Mouse (Mus musculus) kidney, adult 2 months (tissue): ENCODE measurements at regions not wholly inside any gene's neighbourhood (a gene's known extent, or its start where the extent isn't known, plus 50 kb on each side); places are given as distances from the start of the nearest gene placed in this dataset.

Experiments used
- DNase-seq: peaks from one replicate; pipeline ENCODE4 v3.0.0; 2021
- H3K27ac ChIP-seq: fragments of 200-500 bp; 2 replicates; pipeline ENCODE4 v1.5.1; 2012; ENCODE audit warnings: low read depth, low read length, control low read depth, inconsistent platforms; ENCODE audit not compliant: insufficient read depth
- H3K27me3 ChIP-seq: fragments of 200-500 bp; replicated peaks from 2 replicates; pipeline ENCODE4 v1.6.1; 2012; ENCODE audit warnings: mild to moderate bottlenecking, moderate library complexity, low read length, inconsistent platforms; ENCODE audit not compliant: control insufficient read depth, insufficient read depth
- H3K36me3 ChIP-seq: fragments of 200-500 bp; 2 replicates; pipeline ENCODE4 v1.6.1; 2012; ENCODE audit warnings: mild to moderate bottlenecking, moderate library complexity, low read length, inconsistent platforms; ENCODE audit not compliant: control insufficient read depth, insufficient read depth
- H3K4me1 ChIP-seq: fragments of 200-500 bp; 2 replicates; pipeline ENCODE4 v1.6.1; 2011; ENCODE audit warnings: low read length; ENCODE audit not compliant: control insufficient read depth, insufficient read depth
- H3K4me3 ChIP-seq: fragments of 200-500 bp; 2 replicates; pipeline ENCODE4 v1.5.1; 2011; ENCODE audit warnings: mild to moderate bottlenecking, low read depth, low read length, control low read depth; ENCODE audit not compliant: insufficient read depth
- CTCF ChIP-seq: fragments of 200-500 bp; conservative IDR thresholded peaks from 2 replicates; pipeline ENCODE4 v1.5.1; 2011; ENCODE audit warnings: low read depth, mild to moderate bottlenecking, control low read depth, low read length, moderate library complexity, mixed read lengths; ENCODE audit not compliant: insufficient read depth, insufficient read length
- POLR2A ChIP-seq: fragments of 200-500 bp; IDR thresholded peaks from one replicate; pipeline ENCODE4 v1.6.1; 2011; ENCODE audit warnings: low read depth, low read length, control low read depth
- WGBS: fragments of 180-500 bp; shearing (Covaris S2); methylation state at CpG from one replicate; pipeline ENCODE4 v1.1.7; 2018; 5-methylcytosine and 5-hydroxymethylcytosine counted together

- no peak overlapping the region for H3K4me3 ChIP-seq
- TF ChIP-seq CTCF (peak; percentile 35; the same call in 1 of the 2 replicates), POLR2A (no peak)
- WGBS: 60% methylated on average over 8 of the region's 8 CpGs
- H3K36me3 ChIP-seq: no peaks in the 10 kb centered on the region
- peak; percentile 40 for DNase-seq
- no peaks in the 10 kb centered on the region for H3K4me1 ChIP-seq
- H3K27ac ChIP-seq: no peak overlapping the region
- no peaks in the 10 kb centered on the region for H3K27me3 ChIP-seq
Observed at GRCm38 (mm10) chr10:86555843-86556242, 57.1 kb upstream of the Syn3 start.
